Mouse (Mus musculus) lung, postnatal 0 days (tissue): Measurements from ENCODE around the gene Arx.

ENCODE experiments used
- CTCF ChIP-seq: IDR thresholded peaks from 2 replicates; pipeline ENCODE4 v1.5.1; 2016; ENCODE audit warnings: antibody characterized with exemption, mild to moderate bottlenecking
- EP300 ChIP-seq: IDR thresholded peaks from 2 replicates; pipeline ENCODE4 v1.6.1; 2016; ENCODE audit warnings: antibody characterized with exemption, mild to moderate bottlenecking, control low read depth

GRCm38 (mm10) chrX:93300183-93300815 is 14.1 kb downstream of the Arx start:
- TF ChIP-seq CTCF (no peak), EP300 (no peak)
